Mouse (Mus musculus): ENCODE results near the gene Gm21870. TPM values are rescaled to one million over a fixed set of nuclear protein-coding genes. Genes with fewer than 3 reads are reported as not detected.
"Not testable (repeated sequence)": the region's sequence is repeated elsewhere in the genome, so short reads cannot be mapped to it uniquely, and the experiment has no call there.

The Gm21870 gene
- not detected in 2 replicates for polyA plus RNA-seq (2015; fragmentation: Nextera tagmentation; extraction: Ambion mirVana)

- H3K9ac ChIP-seq; ATAC-seq (ENCODE audit: low FRiP score, low read depth): not testable (repeated sequence)
Measured at GRCm38 (mm10) chrX:33986716-33987115, at the start of gene Gm21870. TSS of gene Gm21870 (minus strand) at chrX:33986816.

GRCm38 (mm10) chrX:33956440-33956839, 30.2 kb downstream of the Gm21870 start, which contains the start of gene Btbd35f6:
TSS of gene Btbd35f6 (minus strand) at chrX:33956540.
- H3K9me3 ChIP-seq; H3K27me3 ChIP-seq; H3K4me1 ChIP-seq; ATAC-seq (ENCODE audit: low FRiP score, low read depth); H3K27ac ChIP-seq; H3K9ac ChIP-seq; H3K4me2 ChIP-seq (replicated peaks); H3K36me3 ChIP-seq; H3K4me3 ChIP-seq: not testable (repeated sequence)
- WGBS, result 67% methylated on average over 1 of the region's 4 CpGs

More at GRCm38 (mm10) chrX:33986716-33987115, at the start of gene Gm21870:
- not testable (repeated sequence) for H3K4me1 ChIP-seq; H3K4me2 ChIP-seq (replicated peaks); H3K4me3 ChIP-seq; H3K27ac ChIP-seq; H3K9me3 ChIP-seq; H3K36me3 ChIP-seq; H3K27me3 ChIP-seq

Other genes starting within 250 kb of the Gm21870 start
- not detected in 2 replicates for gene Btbd35f6, start 30.3 kb downstream of the Gm21870 start, polyA plus RNA-seq (2015; fragmentation: Nextera tagmentation; extraction: Ambion mirVana)
- gene Btbd35f9, start 174.7 kb upstream of the Gm21870 start, polyA plus RNA-seq (2015; fragmentation: Nextera tagmentation; extraction: Ambion mirVana), result not detected in 2 replicates

Data from limb, embryonic 13.5 days (tissue).